Mouse (Mus musculus) thymus, adult 2 months (tissue): ENCODE measurements around the gene Wwox.

Experiments
- CTCF ChIP-seq: fragments of 200-500 bp; IDR thresholded peaks from 2 replicates; pipeline ENCODE4 v1.5.1; 2012; ENCODE audit warnings: mild to moderate bottlenecking, control low read depth, low read length, moderate library complexity, borderline replicate concordance; ENCODE audit not compliant: control insufficient read depth, poor library complexity, insufficient read depth; ENCODE audit errors: extremely low read depth
- POLR2A ChIP-seq: fragments of 200-500 bp; IDR thresholded peaks from 2 replicates; pipeline ENCODE4 v1.6.1; 2012; ENCODE audit warnings: mild to moderate bottlenecking, low read length, control low read depth, moderate library complexity; ENCODE audit not compliant: control insufficient read depth, poor library complexity, insufficient read depth; ENCODE audit errors: extremely low read depth

DNA sequence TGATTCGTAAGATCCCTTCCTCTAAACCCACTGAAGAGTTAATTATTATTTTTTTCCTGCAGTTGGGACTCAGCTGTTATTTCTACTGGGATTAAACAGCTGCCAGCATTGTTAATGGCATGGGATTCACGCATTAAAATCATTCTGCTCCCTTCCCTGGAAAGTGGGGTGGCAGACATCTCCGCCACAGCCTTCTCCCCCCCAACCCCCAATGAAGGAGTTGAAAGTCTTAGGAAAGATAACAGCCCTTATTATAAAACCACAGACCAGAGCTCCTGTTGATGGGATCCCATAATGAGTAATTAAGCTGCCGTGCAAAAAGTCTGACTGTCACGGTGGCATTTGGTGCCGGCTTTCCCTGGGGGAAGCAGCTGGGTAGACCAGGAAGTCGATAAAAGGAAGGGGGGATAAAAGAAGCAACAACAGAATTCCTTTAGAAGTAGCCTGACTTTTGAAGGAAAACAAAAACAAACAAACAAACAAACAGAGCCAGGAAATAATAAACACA lies 694.3 kb downstream of the Wwox start:
- no peak for TF ChIP-seq POLR2A
- no peak for TF ChIP-seq CTCF
